Mouse (Mus musculus) bone marrow, adult 2 months (tissue): ENCODE data around the gene Mapk14. TPM values are rescaled to one million over a fixed set of nuclear protein-coding genes. Genes with fewer than 3 reads are reported as not detected.

Source experiments
- H3K27ac ChIP-seq: fragments of 200-500 bp; 2 replicates; pipeline ENCODE4 v1.5.1; 2012; ENCODE audit warnings: low read depth, mild to moderate bottlenecking, control low read depth, inconsistent platforms, low read length; ENCODE audit not compliant: control insufficient read depth, poor library complexity, insufficient read depth
- H3K4me1 ChIP-seq: fragments of 200-500 bp; 2 replicates; pipeline ENCODE4 v1.6.1; 2011; ENCODE audit warnings: low read length; ENCODE audit not compliant: control insufficient read depth, insufficient read depth
- H3K4me3 ChIP-seq: fragments of 200-500 bp; replicated peaks from 2 replicates; pipeline ENCODE3; 2011; ENCODE audit warnings: mild to moderate bottlenecking, low read depth, low read length, control low read depth; ENCODE audit not compliant: control insufficient read depth
- CTCF ChIP-seq: fragments of 200-500 bp; IDR thresholded peaks from 2 replicates; pipeline ENCODE4 v1.5.1; 2011; ENCODE audit warnings: low read length, control low read depth; ENCODE audit not compliant: control insufficient read depth, insufficient read depth
- POLR2A ChIP-seq: fragments of 200-500 bp; IDR thresholded peaks from 2 replicates; pipeline ENCODE4 v1.6.1; 2011; ENCODE audit warnings: low read depth, mild to moderate bottlenecking, control low read depth, low read length, borderline replicate concordance; ENCODE audit not compliant: control insufficient read depth
- WGBS: fragments of 180-500 bp; shearing (Covaris S2); methylation state at CpG from one replicate; pipeline ENCODE4 v1.1.7; 2018; 5-methylcytosine and 5-hydroxymethylcytosine counted together
- polyA plus RNA-seq: library from polyadenylated mRNA; stranded (reverse); fragments of >200 nt; gene quantifications from 2 replicates; pipeline ENCODE4 v1.2.4, GENCODE M21; 2011; ENCODE audit warnings: low replicate concordance; ENCODE audit not compliant: missing spikeins, insufficient read depth, insufficient read length

The Mapk14 gene
- polyA plus RNA-seq, 1 experiment: 100 TPM

DNA sequence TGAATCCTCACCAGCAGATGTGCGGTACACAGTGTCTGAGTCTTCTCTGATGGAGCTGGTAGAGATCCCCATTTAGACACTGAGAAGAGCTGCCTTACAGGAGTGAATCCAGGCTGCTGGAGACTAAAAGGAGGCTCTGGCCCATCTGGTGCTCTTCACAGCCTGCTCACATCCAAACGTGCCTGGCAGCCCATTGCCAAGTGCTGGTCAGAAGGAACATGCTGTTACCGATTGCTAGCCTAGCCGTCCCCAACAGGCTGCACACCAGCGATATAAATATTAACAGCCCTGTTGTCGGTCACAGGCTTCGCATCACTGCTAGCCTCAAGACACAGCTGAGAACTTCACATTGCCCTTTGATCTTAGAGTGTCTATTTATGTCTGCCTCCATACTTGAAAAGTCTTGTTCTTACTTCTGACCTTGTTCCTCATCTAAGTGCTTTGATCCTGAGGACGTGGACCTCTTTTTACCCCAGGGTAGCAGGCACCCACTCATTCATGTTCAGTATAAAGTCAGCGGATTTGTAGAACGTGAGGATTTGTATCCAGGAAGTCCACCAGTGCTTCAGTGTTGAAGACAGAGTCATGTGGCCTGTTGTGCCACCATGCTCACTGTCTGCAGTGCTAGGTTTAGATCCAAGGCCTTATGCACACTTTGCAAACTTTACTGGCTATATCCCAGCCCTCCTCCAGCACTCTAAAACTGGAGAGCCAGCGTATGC lies 52.2 kb downstream of the Mapk14 start:
- WGBS: 93% methylated on average over 11 of the region's 11 CpGs

DNA sequence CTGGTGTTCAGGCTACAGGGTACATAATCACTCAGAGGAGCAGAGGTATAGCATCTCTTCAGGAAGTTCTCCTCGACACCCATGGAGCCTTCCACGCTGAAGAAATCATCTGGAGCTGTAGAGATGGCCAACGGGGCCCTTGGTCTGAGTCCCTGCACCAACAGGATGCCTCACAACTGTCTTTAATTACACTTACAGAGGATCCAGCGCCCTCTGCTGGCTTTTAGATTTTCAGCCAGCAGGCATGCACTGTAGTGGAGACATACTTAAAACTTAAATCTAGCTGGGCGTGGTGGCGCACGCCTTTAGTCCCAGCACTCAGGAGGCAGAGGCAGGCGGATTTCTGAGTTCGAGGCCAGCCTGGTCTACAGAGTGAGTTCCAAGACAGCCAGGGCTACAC lies 52.8 kb downstream of the Mapk14 start:
- H3K4me3 ChIP-seq: no peak overlapping the region
- no peak overlapping the region for H3K27ac ChIP-seq
- H3K4me1 ChIP-seq: peaks cover 2% of the 10 kb centered on the region; the same call in 1 of the 2 replicates
- 90% methylated on average over 9 of the region's 9 CpGs for WGBS
- TF ChIP-seq POLR2A: no peak
- 0 out of 2 replicates have a peak, but pooled peaks have one; percentile 2 for TF ChIP-seq CTCF

More for the DNA sequence above, 52.2 kb downstream of the Mapk14 start:
- H3K4me3 ChIP-seq: no peak overlapping the region
- TF ChIP-seq CTCF (no peak), POLR2A (no peak)
- no peak overlapping the region for H3K27ac ChIP-seq
- H3K4me1 ChIP-seq: peaks cover 2% of the 10 kb centered on the region; the same call in 1 of the 2 replicates

DNA sequence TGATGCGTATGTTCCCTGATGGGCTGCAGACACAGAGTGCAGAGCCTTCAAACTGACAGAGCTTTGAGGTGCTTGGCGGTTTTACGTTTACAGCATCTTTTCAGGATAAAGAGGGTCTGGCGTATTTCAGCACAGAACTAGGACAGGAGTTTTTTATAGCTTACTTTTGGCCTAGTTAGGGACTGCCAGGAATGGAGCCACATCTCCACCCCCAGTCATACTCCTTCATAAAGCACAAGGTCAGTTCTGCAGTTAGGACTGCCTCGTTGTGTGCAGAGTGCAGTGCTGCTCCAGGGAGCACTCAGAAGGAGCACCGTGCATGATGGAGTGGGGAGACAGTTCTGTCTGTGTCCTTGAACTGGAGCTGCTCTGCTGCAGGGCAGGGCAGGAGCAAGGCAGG lies 54.6 kb downstream of the Mapk14 start:
- Histone ChIP-seq H3K4me1 (peaks cover 2% of the 10 kb centered on the region; the same call in 1 of the 2 replicates), H3K27ac (no peak overlapping the region), H3K4me3 (no peak overlapping the region)
- TF ChIP-seq CTCF: no peak
- TF ChIP-seq POLR2A: no peak
- WGBS: 93% methylated on average over 6 of the region's 6 CpGs

DNA sequence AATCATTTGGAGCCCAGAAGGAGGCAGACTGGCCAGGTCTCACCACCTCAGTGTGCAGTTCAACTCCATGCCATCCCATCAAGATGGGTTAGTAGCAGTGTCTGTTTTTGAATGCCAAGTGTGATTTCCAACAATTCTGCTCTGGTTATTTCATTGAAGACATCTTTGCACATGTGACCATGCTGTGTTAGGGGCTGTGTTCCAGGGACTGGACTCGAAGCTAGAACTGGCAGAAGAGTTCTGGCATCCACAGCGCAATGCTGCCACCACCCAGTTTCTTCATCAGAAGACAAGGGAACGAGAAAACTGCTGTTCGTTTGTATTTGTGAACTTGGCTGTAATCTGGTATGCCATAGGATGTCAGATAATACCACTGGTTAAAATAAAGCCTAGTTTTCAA lies 56.9 kb downstream of the Mapk14 start:
- WGBS: 62% methylated on average over 4 of the region's 4 CpGs
- TF ChIP-seq CTCF (no peak), POLR2A (no peak)
- no peak overlapping the region for H3K4me3 ChIP-seq
- H3K27ac ChIP-seq: no peak overlapping the region
- H3K4me1 ChIP-seq: peaks cover 6% of the 10 kb centered on the region; the same call in 1 of the 2 replicates

DNA sequence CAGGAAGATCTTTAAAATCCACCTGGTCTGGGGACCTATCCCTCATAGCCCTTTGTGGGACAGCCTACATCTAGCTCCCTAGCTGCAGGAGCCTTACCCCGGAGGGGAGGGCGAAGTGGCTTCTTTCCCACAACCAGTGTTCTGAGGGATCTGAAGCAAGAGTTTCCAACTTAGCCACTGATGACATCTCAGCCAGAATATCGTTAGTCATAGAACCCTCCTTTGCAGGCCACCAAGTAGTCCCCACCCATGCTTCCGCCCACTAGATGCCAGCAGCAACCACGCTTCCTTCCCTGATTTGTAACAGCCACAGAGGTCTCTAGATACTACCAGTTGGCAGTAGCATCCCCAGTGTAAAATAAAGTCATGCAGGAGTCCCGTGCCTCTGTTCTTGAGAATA lies 59.5 kb downstream of the Mapk14 start:
- TF ChIP-seq POLR2A (no peak), CTCF (0 out of 2 replicates have a peak, but pooled peaks have one; percentile 13)
- no peak overlapping the region for H3K4me3 ChIP-seq
- 1% methylated on average over 6 of the region's 6 CpGs for WGBS
- H3K27ac ChIP-seq: peak overlapping the region; percentile 15; the same call in 1 of the 2 replicates
- peaks cover 6% of the 10 kb centered on the region; the same call in 1 of the 2 replicates for H3K4me1 ChIP-seq

DNA sequence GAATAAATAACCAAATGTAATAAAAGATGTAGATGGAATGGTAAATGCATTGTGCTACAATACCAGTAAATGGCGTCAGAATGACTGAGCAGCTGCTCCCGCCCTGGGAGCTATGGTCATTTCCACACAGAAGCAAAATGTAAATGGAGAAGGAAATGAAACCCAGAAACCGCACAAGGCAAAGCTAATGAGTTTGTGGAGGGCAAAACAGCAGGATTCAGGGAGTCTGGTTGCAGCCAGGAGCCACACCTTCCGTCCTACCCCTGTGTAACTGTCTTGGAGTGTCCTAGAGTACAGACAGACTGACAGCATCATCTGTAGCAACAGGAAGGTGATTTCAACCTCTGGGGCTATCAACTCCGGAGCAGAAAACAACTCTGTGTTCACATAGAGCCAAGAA lies 65.3 kb downstream of the Mapk14 start:
- H3K27ac ChIP-seq: peak overlapping the region; percentile 60
- H3K4me1 ChIP-seq: peaks cover 5% of the 10 kb centered on the region; the same call in 1 of the 2 replicates
- H3K4me3 ChIP-seq: no peak overlapping the region
- TF ChIP-seq CTCF (no peak), POLR2A (no peak)
- 11% methylated on average over 5 of the region's 5 CpGs for WGBS

DNA sequence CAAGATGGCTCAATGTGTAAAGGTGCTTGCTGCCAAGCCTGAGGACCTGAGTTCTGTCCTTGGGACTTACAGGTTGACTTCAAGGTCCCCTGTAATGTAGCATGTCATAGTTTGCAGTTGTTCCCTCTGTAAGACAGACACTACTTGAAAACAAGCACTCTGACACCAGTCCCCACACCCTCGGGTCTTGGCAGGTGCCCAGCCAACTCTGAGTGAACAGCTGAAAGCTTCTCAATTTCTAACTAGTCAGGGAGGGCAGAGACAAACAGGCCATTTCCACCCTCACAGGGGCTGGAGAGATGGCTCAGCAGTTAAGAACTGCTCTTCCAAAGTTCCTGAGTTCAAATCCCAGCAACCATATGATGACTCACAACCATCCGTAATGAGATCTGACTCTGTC lies 66.3 kb downstream of the Mapk14 start:
- H3K4me1 ChIP-seq: peaks cover 3% of the 10 kb centered on the region; the same call in 1 of the 2 replicates
- no peak overlapping the region for H3K27ac ChIP-seq
- no peak overlapping the region for H3K4me3 ChIP-seq
- TF ChIP-seq CTCF (no peak), POLR2A (no peak)
- WGBS: 48% methylated on average over 2 of the region's 2 CpGs

DNA sequence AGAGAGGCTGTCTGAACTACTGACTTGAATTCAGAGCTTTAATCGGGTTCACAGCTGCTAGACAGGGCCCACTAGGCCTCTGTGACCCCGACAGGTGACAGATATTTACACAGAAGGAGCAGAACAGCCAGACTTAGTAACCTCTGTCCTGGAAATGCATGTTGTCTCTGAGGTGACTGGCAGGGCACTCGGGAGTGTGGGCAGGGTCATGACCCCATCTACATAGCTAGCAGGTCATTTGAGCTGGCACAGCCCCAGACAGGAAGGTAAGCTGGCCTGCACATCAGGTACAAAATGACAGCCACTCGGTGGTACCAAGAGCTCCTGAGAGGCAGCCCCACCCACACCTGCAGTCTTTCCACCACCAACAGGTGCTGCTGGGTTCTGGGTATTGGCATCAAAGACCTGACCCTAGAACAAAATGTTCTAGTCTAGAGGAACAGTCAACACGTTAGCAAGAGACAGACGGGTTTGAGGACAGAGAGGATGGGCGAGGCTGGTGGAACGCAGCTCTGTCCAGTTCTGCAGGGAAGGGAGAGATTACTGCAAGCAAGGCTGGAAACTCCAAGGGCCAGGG lies 69.7 kb downstream of the Mapk14 start:
- Histone ChIP-seq H3K4me1 (peaks cover 3% of the 10 kb centered on the region; the same call in 1 of the 2 replicates), H3K4me3 (no peak overlapping the region), H3K27ac (no peak overlapping the region)
- WGBS: 71% methylated on average over 8 of the region's 8 CpGs
- TF ChIP-seq CTCF (no peak), POLR2A (no peak)

DNA sequence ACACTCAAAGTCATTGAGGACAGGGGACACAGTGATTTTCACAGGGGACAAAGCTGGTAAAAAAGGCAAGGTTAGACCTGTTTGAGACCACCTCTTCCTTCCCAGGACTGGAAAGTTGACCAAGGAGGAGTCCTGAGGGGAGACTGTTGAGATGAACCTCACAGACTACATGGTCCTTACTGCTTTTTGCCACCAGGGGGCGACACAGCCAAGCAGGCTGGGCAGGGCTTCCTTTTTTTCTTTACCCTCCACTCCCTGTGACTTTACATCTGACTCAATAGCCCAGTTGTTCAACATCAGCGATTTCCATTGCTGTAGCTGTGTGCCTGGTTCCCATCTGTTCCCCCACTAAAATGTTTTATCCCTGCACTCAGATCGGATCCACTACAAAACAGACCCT lies 70.7 kb downstream of the Mapk14 start:
- no peak overlapping the region for H3K27ac ChIP-seq
- TF ChIP-seq POLR2A (no peak), CTCF (peak; percentile 97)
- H3K4me3 ChIP-seq: no peak overlapping the region
- WGBS: 9% methylated on average over 3 of the region's 3 CpGs
- no peaks in the 10 kb centered on the region; the same call in 1 of the 2 replicates for H3K4me1 ChIP-seq
